In the genomic region with DNA sequence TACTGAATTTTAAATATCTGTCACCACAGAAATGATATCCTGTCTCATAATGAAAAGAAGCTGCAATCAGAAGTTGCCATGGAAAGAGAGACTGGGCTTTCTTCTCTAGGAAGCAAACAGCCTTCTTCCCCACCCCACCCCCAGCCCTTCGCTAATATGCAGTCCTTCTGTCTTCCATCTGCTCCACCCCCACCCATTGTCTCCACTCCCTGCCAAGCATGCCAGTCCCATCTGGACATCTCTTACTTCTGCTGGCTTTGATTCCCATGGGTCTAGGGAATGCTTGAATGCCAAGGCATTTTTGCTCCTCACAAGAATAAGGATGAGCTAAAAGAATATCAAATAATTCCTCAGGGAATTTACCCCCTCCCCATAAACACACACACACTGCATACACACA, we compare ENCODE assay signal across 8 mouse cellular contexts.
DNase-seq lines count a peak whose midpoint lies in the region; ATAC-seq lines count a peak whose summit lies in the region.

No protein-coding gene starts in this region.

- no peaks in the 10 kb centered on the region for H3K9me3 ChIP-seq in embryonic facial prominence, embryonic 14.5 days (ENCODE audit: control insufficient read depth, low read length)
- no peaks in the 10 kb centered on the region for H3K9me3 ChIP-seq in neural tube, embryonic 13.5 days

- H3K4me3 ChIP-seq in embryonic facial prominence, embryonic 14.5 days (ENCODE audit: low read depth, low read length) = no peak overlapping the region
- H3K4me3 ChIP-seq in neural tube, embryonic 13.5 days = peak overlapping the region; percentile 12; the same call in 1 of the 2 replicates

- no peaks in the 10 kb centered on the region for H3K27me3 ChIP-seq in embryonic facial prominence, embryonic 14.5 days (replicated peaks; ENCODE audit: control insufficient read depth, insufficient read depth, low read length)
- no peaks in the 10 kb centered on the region for H3K27me3 ChIP-seq in neural tube, embryonic 13.5 days

- ATAC-seq in cerebellum, adult (ENCODE audit: insufficient number of reproducible peaks, low FRiP score, low TSS enrichment) = peak; percentile 89
- peak; percentile 58 for ATAC-seq in embryonic facial prominence, embryonic 14.5 days (ENCODE audit: low read depth)
- peak; percentile 80 for ATAC-seq in neural tube, embryonic 13.5 days (ENCODE audit: low read depth)

- peak; percentile 59 for DNase-seq in embryonic facial prominence, embryonic 14.5 days (ENCODE audit: low spot score)
- peak; percentile 76 to 78 for DNase-seq in layer of hippocampus, adult 8-10 months (ENCODE audit: low spot score in 2 of 2)
- DNase-seq in urinary bladder, postnatal 14 days (ENCODE audit: low spot score) = no peak
- DNase-seq in spleen, postnatal 10 days (ENCODE audit: low spot score in 2 of 2) = no peak
- DNase-seq in natural killer cell, adult 2 months (ENCODE audit: low spot score in 2 of 2) = no peak
- no peak for DNase-seq in kidney, postnatal 4 days

- H3K27ac ChIP-seq in embryonic facial prominence, embryonic 14.5 days (replicated peaks; ENCODE audit: low read depth, low read length) = no peak overlapping the region; the same call in 1 of the 2 replicates
- peak overlapping the region; percentile 81 for H3K27ac ChIP-seq in neural tube, embryonic 13.5 days (replicated peaks)

- H3K4me1 ChIP-seq in embryonic facial prominence, embryonic 14.5 days (ENCODE audit: control insufficient read depth, insufficient read depth, low read length) = peaks cover 3% of the 10 kb centered on the region; the same call in 1 of the 2 replicates
- H3K4me1 ChIP-seq in neural tube, embryonic 13.5 days (replicated peaks) = peaks cover 23% of the 10 kb centered on the region

- no peaks in the 10 kb centered on the region for H3K36me3 ChIP-seq in embryonic facial prominence, embryonic 14.5 days (ENCODE audit: control insufficient read depth, insufficient read depth, low read length)
- H3K36me3 ChIP-seq in neural tube, embryonic 13.5 days = no peaks in the 10 kb centered on the region

- no peak overlapping the region for H3K9ac ChIP-seq in embryonic facial prominence, embryonic 14.5 days (ENCODE audit: low read depth, low read length)
- H3K9ac ChIP-seq in neural tube, embryonic 13.5 days = peak overlapping the region; percentile 41

- H3K4me2 ChIP-seq in embryonic facial prominence, embryonic 14.5 days (ENCODE audit: low read depth, low read length) = no peak overlapping the region
- H3K4me2 ChIP-seq in neural tube, embryonic 13.5 days = peak overlapping the region; percentile 39

- WGBS in embryonic facial prominence, embryonic 14.5 days = 5% methylated on average over 1 of the region's 1 CpGs
- 0% methylated on average over 1 of the region's 1 CpGs for WGBS in neural tube, embryonic 13.5 days

Comparison
In these comparisons a context has a peak if more than half of its experiments do, and no peak if none do; other contexts are left out.
1. DNase-seq: peak in embryonic facial prominence, embryonic 14.5 days (single experiment) and layer of hippocampus, adult 8-10 months (2 of 2); none in urinary bladder, postnatal 14 days (single experiment), spleen, postnatal 10 days (0 of 2), natural killer cell, adult 2 months (0 of 2) and kidney, postnatal 4 days (0 of 2).
2. Peak in every context shown above with its lines, with median percentiles within 50 percentile points of each other: ATAC-seq.